Mouse (Mus musculus): Measurements from ENCODE around the gene AI413582. TPM values are rescaled to one million over a fixed set of nuclear protein-coding genes. Genes with fewer than 3 reads are reported as not detected.

AI413582 gene
- polyA plus RNA-seq, 1 experiment from 2014 or later: 37.4 TPM

GRCm38 (mm10) chr17:27555075-27555511, 10.5 kb downstream of the AI413582 start:
- DNase-seq (ENCODE audit: low spot score) (peak; percentile 93), ATAC-seq (replicated peaks; ENCODE audit: low FRiP score, low TSS enrichment, low read depth) (peak; percentile 45)
- WGBS: 2% methylated on average over 37 of the region's 39 CpGs
- Histone ChIP-seq H3K9me3 (ENCODE audit: control insufficient read depth, low read length) (no peaks in the 10 kb centered on the region), H3K4me3 (ENCODE audit: low read depth, low read length) (peak overlapping the region; percentile 58), H3K27ac (ENCODE audit: low read depth) (peak overlapping the region; percentile 92), H3K4me2 (ENCODE audit: low read length) (peak overlapping the region; percentile 69), H3K9ac (ENCODE audit: low read length) (peak overlapping the region; percentile 82), H3K27me3 (replicated peaks; ENCODE audit: control insufficient read depth, insufficient read depth, low read length) (no peaks in the 10 kb centered on the region), H3K36me3 (ENCODE audit: control insufficient read depth, insufficient read depth, low read length) (0 out of 2 replicates have a peak, but pooled peaks cover 1% of the 10 kb centered on the region), H3K4me1 (replicated peaks; ENCODE audit: control insufficient read depth, insufficient read depth, low read length) (peaks cover 13% of the 10 kb centered on the region)

GRCm38 (mm10) chr17:27554062-27554960, 11.2 kb downstream of the AI413582 start:
- ATAC-seq (replicated peaks; ENCODE audit: low FRiP score, low TSS enrichment, low read depth) (no peak), DNase-seq (ENCODE audit: low spot score) (no peak)
- 47% methylated on average over 20 of the region's 20 CpGs for WGBS
- no peaks in the 10 kb centered on the region for H3K9me3 ChIP-seq (ENCODE audit: control insufficient read depth, low read length)
- peak overlapping the region; percentile 92 for H3K27ac ChIP-seq (ENCODE audit: low read depth)
- H3K4me3 ChIP-seq (ENCODE audit: low read depth, low read length): peak overlapping the region; percentile 58
- peaks cover 15% of the 10 kb centered on the region; the same call in 1 of the 2 replicates for H3K4me1 ChIP-seq (replicated peaks; ENCODE audit: control insufficient read depth, insufficient read depth, low read length)
- H3K27me3 ChIP-seq (replicated peaks; ENCODE audit: control insufficient read depth, insufficient read depth, low read length): no peaks in the 10 kb centered on the region
- H3K4me2 ChIP-seq (ENCODE audit: low read length): peak overlapping the region; percentile 69
- H3K9ac ChIP-seq (ENCODE audit: low read length): peak overlapping the region; percentile 82
- H3K36me3 ChIP-seq (ENCODE audit: control insufficient read depth, insufficient read depth, low read length): no peaks in the 10 kb centered on the region

- H3K4me2 ChIP-seq (ENCODE audit: low read length): no peak overlapping the region
- H3K36me3 ChIP-seq (ENCODE audit: control insufficient read depth, insufficient read depth, low read length): no peaks in the 10 kb centered on the region
- 72% methylated on average over 23 of the region's 23 CpGs for WGBS
- no peaks in the 10 kb centered on the region for H3K27me3 ChIP-seq (replicated peaks; ENCODE audit: control insufficient read depth, insufficient read depth, low read length)
- no peak overlapping the region for H3K27ac ChIP-seq (ENCODE audit: low read depth)
- ATAC-seq (replicated peaks; ENCODE audit: low FRiP score, low TSS enrichment, low read depth): no peak
- no peaks in the 10 kb centered on the region for H3K9me3 ChIP-seq (ENCODE audit: control insufficient read depth, low read length)
- H3K4me3 ChIP-seq (ENCODE audit: low read depth, low read length): no peak overlapping the region
- no peak for DNase-seq (ENCODE audit: low spot score)
- H3K9ac ChIP-seq (ENCODE audit: low read length): no peak overlapping the region
- H3K4me1 ChIP-seq (replicated peaks; ENCODE audit: control insufficient read depth, insufficient read depth, low read length): peaks cover 17% of the 10 kb centered on the region
These were observed 13.0 kb downstream of the AI413582 start for GRCm38 (mm10) chr17:27552215-27553201.

GRCm38 (mm10) chr17:27551393-27551940, 14.1 kb downstream of the AI413582 start:
- Histone ChIP-seq H3K27ac (ENCODE audit: low read depth) (no peak overlapping the region), H3K4me2 (ENCODE audit: low read length) (no peak overlapping the region), H3K27me3 (replicated peaks; ENCODE audit: control insufficient read depth, insufficient read depth, low read length) (no peaks in the 10 kb centered on the region), H3K9ac (ENCODE audit: low read length) (no peak overlapping the region), H3K9me3 (ENCODE audit: control insufficient read depth, low read length) (no peaks in the 10 kb centered on the region), H3K4me1 (replicated peaks; ENCODE audit: control insufficient read depth, insufficient read depth, low read length) (peaks cover 17% of the 10 kb centered on the region), H3K36me3 (ENCODE audit: control insufficient read depth, insufficient read depth, low read length) (no peaks in the 10 kb centered on the region), H3K4me3 (ENCODE audit: low read depth, low read length) (no peak overlapping the region)
- ATAC-seq (replicated peaks; ENCODE audit: low FRiP score, low TSS enrichment, low read depth) (no peak), DNase-seq (ENCODE audit: low spot score) (no peak)
- WGBS: 67% methylated on average over 10 of the region's 10 CpGs

GRCm38 (mm10) chr17:27549234-27549633, 16.3 kb downstream of the AI413582 start:
- Histone ChIP-seq H3K4me3 (ENCODE audit: low read depth, low read length) (no peak overlapping the region), H3K4me2 (ENCODE audit: low read length) (no peak overlapping the region), H3K9ac (ENCODE audit: low read length) (no peak overlapping the region), H3K9me3 (ENCODE audit: control insufficient read depth, low read length) (no peaks in the 10 kb centered on the region), H3K27ac (ENCODE audit: low read depth) (no peak overlapping the region), H3K27me3 (replicated peaks; ENCODE audit: control insufficient read depth, insufficient read depth, low read length) (no peaks in the 10 kb centered on the region), H3K36me3 (ENCODE audit: control insufficient read depth, insufficient read depth, low read length) (no peaks in the 10 kb centered on the region), H3K4me1 (replicated peaks; ENCODE audit: control insufficient read depth, insufficient read depth, low read length) (peaks cover 7% of the 10 kb centered on the region)
- no peak for ATAC-seq (replicated peaks; ENCODE audit: low FRiP score, low TSS enrichment, low read depth)
- no peak for DNase-seq (ENCODE audit: low spot score)
- WGBS: 56% methylated on average over 8 of the region's 8 CpGs

GRCm38 (mm10) chr17:27547253-27547868, 18.2 kb downstream of the AI413582 start:
- Histone ChIP-seq H3K9ac (ENCODE audit: low read length) (no peak overlapping the region), H3K9me3 (ENCODE audit: control insufficient read depth, low read length) (no peaks in the 10 kb centered on the region), H3K4me2 (ENCODE audit: low read length) (no peak overlapping the region), H3K36me3 (ENCODE audit: control insufficient read depth, insufficient read depth, low read length) (no peaks in the 10 kb centered on the region), H3K4me3 (ENCODE audit: low read depth, low read length) (no peak overlapping the region), H3K27me3 (replicated peaks; ENCODE audit: control insufficient read depth, insufficient read depth, low read length) (no peaks in the 10 kb centered on the region), H3K4me1 (replicated peaks; ENCODE audit: control insufficient read depth, insufficient read depth, low read length) (peaks cover 7% of the 10 kb centered on the region; the same call in 1 of the 2 replicates), H3K27ac (ENCODE audit: low read depth) (no peak overlapping the region)
- DNase-seq (ENCODE audit: low spot score) (no peak), ATAC-seq (replicated peaks; ENCODE audit: low FRiP score, low TSS enrichment, low read depth) (0 out of 2 replicates have a peak, but pooled peaks have one; percentile 30)
- WGBS: 64% methylated on average over 9 of the region's 9 CpGs

GRCm38 (mm10) chr17:27546574-27547085, 18.9 kb downstream of the AI413582 start:
- Histone ChIP-seq H3K4me3 (ENCODE audit: low read depth, low read length) (no peak overlapping the region), H3K36me3 (ENCODE audit: control insufficient read depth, insufficient read depth, low read length) (no peaks in the 10 kb centered on the region), H3K9me3 (ENCODE audit: control insufficient read depth, low read length) (no peaks in the 10 kb centered on the region), H3K4me2 (ENCODE audit: low read length) (no peak overlapping the region), H3K4me1 (replicated peaks; ENCODE audit: control insufficient read depth, insufficient read depth, low read length) (peaks cover 7% of the 10 kb centered on the region; the same call in 1 of the 2 replicates), H3K27me3 (replicated peaks; ENCODE audit: control insufficient read depth, insufficient read depth, low read length) (no peaks in the 10 kb centered on the region), H3K9ac (ENCODE audit: low read length) (no peak overlapping the region), H3K27ac (ENCODE audit: low read depth) (no peak overlapping the region)
- DNase-seq (ENCODE audit: low spot score): no peak
- whole genome bisulfite sequencing: 73% methylated on average over 7 of the region's 7 CpGs
- no peak for ATAC-seq (replicated peaks; ENCODE audit: low FRiP score, low TSS enrichment, low read depth)
